Comparison of ENCODE assay signal across 8 mouse cellular contexts in genomic region chr3:146500810-146501201, GRCm38 (mm10). TPM values are rescaled to one million over a fixed set of nuclear protein-coding genes. Genes with fewer than 3 reads are reported as not detected.
DNase-seq lines count a peak whose midpoint lies in the region; ATAC-seq lines count a peak whose summit lies in the region.

No protein-coding gene starts in this region.

- peak overlapping the region; percentile 78 for H3K4me3 ChIP-seq in heart, embryonic 10.5 days
- H3K4me3 ChIP-seq in forebrain, embryonic 10.5 days = peak overlapping the region; percentile 91
- H3K4me3 ChIP-seq in liver, embryonic 13.5 days (replicated peaks) = peak overlapping the region; percentile 89

- DNase-seq in heart, embryonic 10.5 days (ENCODE audit: low spot score) = no peak
- no peak for DNase-seq in heart, postnatal 4 days
- DNase-seq in forebrain, embryonic 10.5 days (ENCODE audit: extremely low spot score, low spot score) = no peak
- DNase-seq in liver, embryonic 13.5 days = no peak
- no peak for DNase-seq in cerebellum, postnatal 25 days
- no peak for DNase-seq in retina, postnatal 1 day
- no peak for DNase-seq in kidney, postnatal 25 days

- H3K4me1 ChIP-seq in heart, embryonic 10.5 days = peaks cover 26% of the 10 kb centered on the region
- H3K4me1 ChIP-seq in forebrain, embryonic 10.5 days = peaks cover 32% of the 10 kb centered on the region
- peaks cover 38% of the 10 kb centered on the region for H3K4me1 ChIP-seq in liver, embryonic 13.5 days (replicated peaks)

- peak overlapping the region; percentile 99 for H3K27ac ChIP-seq in heart, embryonic 10.5 days
- peak overlapping the region; percentile 98 for H3K27ac ChIP-seq in forebrain, embryonic 10.5 days
- H3K27ac ChIP-seq in liver, embryonic 13.5 days = peak overlapping the region; percentile 95

- no peaks in the 10 kb centered on the region for H3K9me3 ChIP-seq in heart, embryonic 10.5 days
- no peaks in the 10 kb centered on the region for H3K9me3 ChIP-seq in forebrain, embryonic 10.5 days
- H3K9me3 ChIP-seq in liver, embryonic 13.5 days (replicated peaks) = no peaks in the 10 kb centered on the region

- 8% methylated on average over 5 of the region's 5 CpGs for WGBS in heart, embryonic 10.5 days
- 27% methylated on average over 5 of the region's 5 CpGs for WGBS in forebrain, embryonic 10.5 days
- 8% methylated on average over 5 of the region's 5 CpGs for WGBS in liver, embryonic 13.5 days (ENCODE audit: insufficient replicate concordance)

- ATAC-seq in CD4-positive, CD25-positive, alpha-beta regulatory T cell, adult 4 months = peak; percentile 5
- no peak for ATAC-seq in liver, embryonic 13.5 days (ENCODE audit: low read depth)

- H3K36me3 ChIP-seq in heart, embryonic 10.5 days = peaks cover 22% of the 10 kb centered on the region
- H3K36me3 ChIP-seq in forebrain, embryonic 10.5 days (replicated peaks) = peaks cover 41% of the 10 kb centered on the region
- H3K36me3 ChIP-seq in liver, embryonic 13.5 days = peaks cover 23% of the 10 kb centered on the region

- H3K27me3 ChIP-seq in heart, embryonic 10.5 days (ENCODE audit: insufficient read depth, poor library complexity, severe bottlenecking) = no peaks in the 10 kb centered on the region
- no peaks in the 10 kb centered on the region for H3K27me3 ChIP-seq in forebrain, embryonic 10.5 days (ENCODE audit: poor library complexity, severe bottlenecking)
- no peaks in the 10 kb centered on the region for H3K27me3 ChIP-seq in liver, embryonic 13.5 days

- peak overlapping the region; percentile 94 for H3K9ac ChIP-seq in liver, embryonic 13.5 days

- H3K4me2 ChIP-seq in liver, embryonic 13.5 days = peak overlapping the region; percentile 71

RNA-seq across cellular contexts. Expression of gene Gng5, which starts 1.2 kb away (rescaled TPM):
- 1,312 and 1,459 TPM in 2 replicates for polyA plus RNA-seq in heart, embryonic 10.5 days (2016; fragmentation: Nextera tagmentation; extraction: Ambion mirVana)
- total RNA-seq in heart, postnatal 4 days (2021) = 100 to 1,000 TPM; 297 to 316 TPM
- polyA plus RNA-seq in CD4-positive, CD25-positive, alpha-beta regulatory T cell, adult 4 months (2017; shearing (Covaris generic)) = 100 to 1,000 TPM; 270 to 377 TPM
- polyA plus RNA-seq in forebrain, embryonic 10.5 days (2016; fragmentation: Nextera tagmentation; extraction: Ambion mirVana) = 1,224 and 1,240 TPM in 2 replicates
- polyA plus RNA-seq in liver, embryonic 13.5 days (2015; fragmentation: Nextera tagmentation; extraction: Ambion mirVana) = 639 and 648 TPM in 2 replicates

RNA-seq across cellular contexts. Expression of gene Spata1, which starts 1.3 kb away (rescaled TPM):
- 5.0 and 5.4 TPM in 2 replicates for polyA plus RNA-seq in heart, embryonic 10.5 days (2016; fragmentation: Nextera tagmentation; extraction: Ambion mirVana)
- total RNA-seq in heart, postnatal 4 days (2021) = 1 to 10 TPM; 2.1 to 3.0 TPM
- 1 to 10 TPM; 7.8 to 8.7 TPM for polyA plus RNA-seq in CD4-positive, CD25-positive, alpha-beta regulatory T cell, adult 4 months (2017; shearing (Covaris generic))
- polyA plus RNA-seq in forebrain, embryonic 10.5 days (2016; fragmentation: Nextera tagmentation; extraction: Ambion mirVana) = 5.2 and 5.6 TPM in 2 replicates
- 0.88 and 1.1 TPM in 2 replicates for polyA plus RNA-seq in liver, embryonic 13.5 days (2015; fragmentation: Nextera tagmentation; extraction: Ambion mirVana)

RNA-seq across cellular contexts. Expression of gene Rpf1, which starts 20.4 kb away (rescaled TPM):
- 45.0 and 57.3 TPM in 2 replicates for polyA plus RNA-seq in heart, embryonic 10.5 days (2016; fragmentation: Nextera tagmentation; extraction: Ambion mirVana)
- total RNA-seq in heart, postnatal 4 days (2021) = 10 to 100 TPM; 18.8 to 19.6 TPM
- 10 to 100 TPM; 37.8 to 49.8 TPM for polyA plus RNA-seq in CD4-positive, CD25-positive, alpha-beta regulatory T cell, adult 4 months (2017; shearing (Covaris generic))
- 68.2 and 70.5 TPM in 2 replicates for polyA plus RNA-seq in forebrain, embryonic 10.5 days (2016; fragmentation: Nextera tagmentation; extraction: Ambion mirVana)
- polyA plus RNA-seq in liver, embryonic 13.5 days (2015; fragmentation: Nextera tagmentation; extraction: Ambion mirVana) = 41.5 and 52.6 TPM in 2 replicates

RNA-seq across cellular contexts. Expression of gene Ctbs, which starts 51.2 kb away (rescaled TPM):
- 9.9 and 11.4 TPM in 2 replicates for polyA plus RNA-seq in heart, embryonic 10.5 days (2016; fragmentation: Nextera tagmentation; extraction: Ambion mirVana)
- total RNA-seq in heart, postnatal 4 days (2021) = 1 to 10 TPM; 5.5 to 5.7 TPM
- 1 to 10 TPM; 6.0 to 8.3 TPM for polyA plus RNA-seq in CD4-positive, CD25-positive, alpha-beta regulatory T cell, adult 4 months (2017; shearing (Covaris generic))
- 4.5 and 6.1 TPM in 2 replicates for polyA plus RNA-seq in forebrain, embryonic 10.5 days (2016; fragmentation: Nextera tagmentation; extraction: Ambion mirVana)
- 4.8 and 4.9 TPM in 2 replicates for polyA plus RNA-seq in liver, embryonic 13.5 days (2015; fragmentation: Nextera tagmentation; extraction: Ambion mirVana)
